Mouse (Mus musculus): Measurements from ENCODE around the gene Pard3. TPM values are rescaled to one million over a fixed set of nuclear protein-coding genes. Genes with fewer than 3 reads are reported as not detected.

Gene Pard3
- total RNA-seq, 1 experiment from 2014 or later, result not detected

GRCm38 (mm10) chr8:127323583-127324360, 260.1 kb downstream of the Pard3 start:
- ATAC-seq (replicated peaks in 1 of 2; ENCODE audit: insufficient read depth in 1 of 2, low FRiP score in 2 of 2, low TSS enrichment in 1 of 2, low read depth in 1 of 2, poor library complexity in 2 of 2, severe bottlenecking in 2 of 2), result no peak

- ATAC-seq (replicated peaks in 1 of 2; ENCODE audit: insufficient read depth in 1 of 2, low FRiP score in 2 of 2, low TSS enrichment in 1 of 2, low read depth in 1 of 2, poor library complexity in 2 of 2, severe bottlenecking in 2 of 2), result no peak
Measured at GRCm38 (mm10) chr8:127324836-127325570, 261.3 kb downstream of the Pard3 start.

GRCm38 (mm10) chr8:127325749-127326148, 262.1 kb downstream of the Pard3 start:
- ATAC-seq (replicated peaks in 1 of 2; ENCODE audit: insufficient read depth in 1 of 2, low FRiP score in 2 of 2, low TSS enrichment in 1 of 2, low read depth in 1 of 2, poor library complexity in 2 of 2, severe bottlenecking in 2 of 2), result no peak

- ATAC-seq (replicated peaks in 1 of 2; ENCODE audit: insufficient read depth in 1 of 2, low FRiP score in 2 of 2, low TSS enrichment in 1 of 2, low read depth in 1 of 2, poor library complexity in 2 of 2, severe bottlenecking in 2 of 2), result peak; percentile 96 to 98
Measured at GRCm38 (mm10) chr8:127330258-127331187, 266.8 kb downstream of the Pard3 start.

- ATAC-seq (replicated peaks in 1 of 2; ENCODE audit: insufficient read depth in 1 of 2, low FRiP score in 2 of 2, low TSS enrichment in 1 of 2, low read depth in 1 of 2, poor library complexity in 2 of 2, severe bottlenecking in 2 of 2), result no peak
Measured at GRCm38 (mm10) chr8:127331751-127332150, 268.1 kb downstream of the Pard3 start.

GRCm38 (mm10) chr8:127335216-127335615, 271.5 kb downstream of the Pard3 start:
- ATAC-seq (replicated peaks in 1 of 2; ENCODE audit: insufficient read depth in 1 of 2, low FRiP score in 2 of 2, low TSS enrichment in 1 of 2, low read depth in 1 of 2, poor library complexity in 2 of 2, severe bottlenecking in 2 of 2), result no peak

- no peak for ATAC-seq (replicated peaks in 1 of 2; ENCODE audit: insufficient read depth in 1 of 2, low FRiP score in 2 of 2, low TSS enrichment in 1 of 2, low read depth in 1 of 2, poor library complexity in 2 of 2, severe bottlenecking in 2 of 2)
Measured at GRCm38 (mm10) chr8:127338183-127338582, 274.5 kb downstream of the Pard3 start.

GRCm38 (mm10) chr8:127341046-127341445, 277.4 kb downstream of the Pard3 start:
- no peak for ATAC-seq (replicated peaks in 1 of 2; ENCODE audit: insufficient read depth in 1 of 2, low FRiP score in 2 of 2, low TSS enrichment in 1 of 2, low read depth in 1 of 2, poor library complexity in 2 of 2, severe bottlenecking in 2 of 2)

- no peak for ATAC-seq (replicated peaks in 1 of 2; ENCODE audit: insufficient read depth in 1 of 2, low FRiP score in 2 of 2, low TSS enrichment in 1 of 2, low read depth in 1 of 2, poor library complexity in 2 of 2, severe bottlenecking in 2 of 2)
Measured at GRCm38 (mm10) chr8:127343115-127343514, 279.4 kb downstream of the Pard3 start.

- no peak for ATAC-seq (replicated peaks in 1 of 2; ENCODE audit: insufficient read depth in 1 of 2, low FRiP score in 2 of 2, low TSS enrichment in 1 of 2, low read depth in 1 of 2, poor library complexity in 2 of 2, severe bottlenecking in 2 of 2)
Measured at GRCm38 (mm10) chr8:127344421-127344820, 280.7 kb downstream of the Pard3 start.

- no peak for ATAC-seq (replicated peaks in 1 of 2; ENCODE audit: insufficient read depth in 1 of 2, low FRiP score in 2 of 2, low TSS enrichment in 1 of 2, low read depth in 1 of 2, poor library complexity in 2 of 2, severe bottlenecking in 2 of 2)
Measured at GRCm38 (mm10) chr8:127345912-127346423, 282.3 kb downstream of the Pard3 start.

GRCm38 (mm10) chr8:127347890-127348495, 284.3 kb downstream of the Pard3 start:
- no peak for ATAC-seq (replicated peaks in 1 of 2; ENCODE audit: insufficient read depth in 1 of 2, low FRiP score in 2 of 2, low TSS enrichment in 1 of 2, low read depth in 1 of 2, poor library complexity in 2 of 2, severe bottlenecking in 2 of 2)

GRCm38 (mm10) chr8:127361796-127362195, 298.1 kb downstream of the Pard3 start:
- ATAC-seq (replicated peaks in 1 of 2; ENCODE audit: insufficient read depth in 1 of 2, low FRiP score in 2 of 2, low TSS enrichment in 1 of 2, low read depth in 1 of 2, poor library complexity in 2 of 2, severe bottlenecking in 2 of 2), result no peak

- no peak for ATAC-seq (replicated peaks in 1 of 2; ENCODE audit: insufficient read depth in 1 of 2, low FRiP score in 2 of 2, low TSS enrichment in 1 of 2, low read depth in 1 of 2, poor library complexity in 2 of 2, severe bottlenecking in 2 of 2)
Measured at GRCm38 (mm10) chr8:127368347-127368746, 304.7 kb downstream of the Pard3 start.

- ATAC-seq (replicated peaks in 1 of 2; ENCODE audit: insufficient read depth in 1 of 2, low FRiP score in 2 of 2, low TSS enrichment in 1 of 2, low read depth in 1 of 2, poor library complexity in 2 of 2, severe bottlenecking in 2 of 2), result no peak
Measured at GRCm38 (mm10) chr8:127371326-127371949, 307.7 kb downstream of the Pard3 start.

GRCm38 (mm10) chr8:127377775-127378174, 314.1 kb downstream of the Pard3 start:
- no peak for ATAC-seq (replicated peaks in 1 of 2; ENCODE audit: insufficient read depth in 1 of 2, low FRiP score in 2 of 2, low TSS enrichment in 1 of 2, low read depth in 1 of 2, poor library complexity in 2 of 2, severe bottlenecking in 2 of 2)

All from hematopoietic stem cell, adult 5-6 weeks (primary cell).